Mouse (Mus musculus) liver, postnatal 0 days (tissue): ENCODE results near the gene Kcnmb4.

Source experiments
- CTCF ChIP-seq: sonication (generic); IDR thresholded peaks from 2 replicates; pipeline ENCODE4 v1.5.1; 2016; ENCODE audit warnings: antibody characterized with exemption, low read depth
- EP300 ChIP-seq: IDR thresholded peaks from 2 replicates; pipeline ENCODE4 v1.6.1; 2016; ENCODE audit warnings: antibody characterized with exemption, low read depth, mild to moderate bottlenecking

DNA sequence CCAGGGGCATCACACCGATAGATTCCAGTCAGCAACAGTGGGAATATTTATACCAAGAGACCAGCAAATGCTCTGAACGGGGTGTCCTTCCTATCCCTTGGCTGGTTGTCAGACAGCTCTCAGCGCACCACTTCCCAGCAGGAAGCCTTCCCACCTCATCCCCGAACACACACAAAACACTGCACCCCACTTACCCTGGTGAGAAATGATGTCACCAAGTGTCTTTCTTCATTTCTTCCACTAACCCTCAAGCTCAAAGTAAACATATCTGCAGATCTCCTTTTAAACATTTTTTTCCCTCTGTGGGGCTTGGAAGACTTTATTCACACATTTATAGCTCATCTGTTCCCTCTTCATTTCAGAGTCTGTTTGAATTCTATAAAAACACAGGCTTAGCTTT, 70.0 kb downstream of the Kcnmb4 start:
- TF ChIP-seq CTCF = no peak
- no peak for TF ChIP-seq EP300
